Mouse (Mus musculus): ENCODE measurements around the gene Zfp609. TPM values are rescaled to one million over a fixed set of nuclear protein-coding genes. Genes with fewer than 3 reads are reported as not detected.

Gene Zfp609
- polyA plus RNA-seq, 1 experiment from 2014 or later, result 6.2 TPM

DNA sequence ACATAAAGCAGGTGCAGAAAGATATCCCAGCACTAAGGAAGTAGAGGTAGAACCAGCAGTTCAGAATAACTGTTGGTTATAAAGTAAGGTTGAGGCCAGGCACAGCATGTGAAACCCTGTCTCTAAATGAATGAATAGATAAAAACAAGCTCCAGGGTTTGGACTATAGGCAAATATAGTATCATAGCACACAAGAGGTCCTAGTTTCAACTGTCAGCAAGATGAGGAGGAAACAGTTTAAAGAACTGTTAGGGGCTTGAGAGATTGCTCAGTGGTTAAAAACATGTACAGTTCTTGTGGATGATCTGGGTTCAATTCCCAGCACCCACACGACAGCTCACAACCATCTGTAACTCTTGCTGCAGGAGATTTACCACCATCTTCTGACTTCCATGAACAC lies 15.6 kb downstream of the Zfp609 start:
- H3K36me3 ChIP-seq, result no peaks in the 10 kb centered on the region; the same call in 1 of the 2 replicates
- no peak overlapping the region for H3K4me3 ChIP-seq
- ATAC-seq (ENCODE audit: borderline replicate concordance, extremely low read depth, low FRiP score, low TSS enrichment), result no peak
- WGBS, result 88% methylated on average over 1 of the region's 1 CpGs
- H3K9ac ChIP-seq, result no peak overlapping the region
- no peaks in the 10 kb centered on the region for H3K27me3 ChIP-seq
- H3K4me1 ChIP-seq, result 0 out of 2 replicates have a peak, but pooled peaks cover 5% of the 10 kb centered on the region
- no peaks in the 10 kb centered on the region; the same call in 1 of the 2 replicates for H3K9me3 ChIP-seq
- H3K27ac ChIP-seq, result no peak overlapping the region
- no peak overlapping the region for H3K4me2 ChIP-seq

DNA sequence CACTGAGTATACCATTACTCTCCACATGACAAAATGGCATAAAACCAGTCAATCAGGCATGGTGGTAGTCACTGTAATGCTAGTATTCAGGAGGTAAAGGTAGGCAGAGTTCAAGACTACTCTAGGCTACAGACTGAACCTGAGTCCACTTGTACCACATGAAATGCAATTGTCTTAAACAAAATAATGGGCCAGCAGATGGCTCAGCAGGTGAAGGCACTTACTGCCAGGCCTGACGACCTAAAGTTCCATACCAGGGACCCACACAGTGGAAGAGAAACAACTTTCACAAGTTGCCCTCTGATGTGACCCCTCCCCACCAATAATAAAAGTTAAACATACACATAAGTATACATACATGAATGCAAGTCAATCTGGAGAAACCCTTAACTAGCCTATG lies 19.5 kb downstream of the Zfp609 start:
- no peaks in the 10 kb centered on the region for H3K27me3 ChIP-seq
- 67% methylated on average over 1 of the region's 1 CpGs for WGBS
- H3K4me3 ChIP-seq, result no peak overlapping the region
- H3K4me2 ChIP-seq, result no peak overlapping the region
- no peaks in the 10 kb centered on the region for H3K36me3 ChIP-seq
- no peaks in the 10 kb centered on the region for H3K4me1 ChIP-seq
- H3K9me3 ChIP-seq, result no peaks in the 10 kb centered on the region
- no peak overlapping the region for H3K27ac ChIP-seq
- H3K9ac ChIP-seq, result no peak overlapping the region
- ATAC-seq (ENCODE audit: borderline replicate concordance, extremely low read depth, low FRiP score, low TSS enrichment), result no peak

DNA sequence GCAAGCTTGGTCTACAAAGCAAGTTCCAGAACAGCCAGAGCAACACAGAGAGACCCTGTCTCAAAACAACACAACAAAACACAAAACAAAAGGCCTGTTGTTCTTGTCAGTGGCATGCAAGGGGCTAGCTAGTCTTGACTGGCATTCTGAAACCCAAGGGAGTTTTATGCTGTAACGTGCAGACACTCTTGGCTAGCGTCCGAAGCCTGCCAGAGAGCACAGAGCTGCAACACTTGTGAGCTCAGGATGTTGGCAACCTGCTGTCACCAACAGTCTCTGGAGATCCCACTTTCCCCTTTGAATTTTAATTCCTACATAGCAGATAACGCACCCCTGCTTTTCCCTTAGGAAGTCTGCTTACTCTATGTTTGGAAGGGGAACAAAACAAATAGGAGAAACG lies 20.1 kb downstream of the Zfp609 start:
- Histone ChIP-seq H3K4me2 (no peak overlapping the region), H3K27ac (no peak overlapping the region), H3K27me3 (no peaks in the 10 kb centered on the region), H3K9me3 (no peaks in the 10 kb centered on the region), H3K4me1 (no peaks in the 10 kb centered on the region), H3K9ac (no peak overlapping the region), H3K4me3 (no peak overlapping the region), H3K36me3 (no peaks in the 10 kb centered on the region)
- no peak for ATAC-seq (ENCODE audit: borderline replicate concordance, extremely low read depth, low FRiP score, low TSS enrichment)
- 63% methylated on average over 5 of the region's 5 CpGs for WGBS

DNA sequence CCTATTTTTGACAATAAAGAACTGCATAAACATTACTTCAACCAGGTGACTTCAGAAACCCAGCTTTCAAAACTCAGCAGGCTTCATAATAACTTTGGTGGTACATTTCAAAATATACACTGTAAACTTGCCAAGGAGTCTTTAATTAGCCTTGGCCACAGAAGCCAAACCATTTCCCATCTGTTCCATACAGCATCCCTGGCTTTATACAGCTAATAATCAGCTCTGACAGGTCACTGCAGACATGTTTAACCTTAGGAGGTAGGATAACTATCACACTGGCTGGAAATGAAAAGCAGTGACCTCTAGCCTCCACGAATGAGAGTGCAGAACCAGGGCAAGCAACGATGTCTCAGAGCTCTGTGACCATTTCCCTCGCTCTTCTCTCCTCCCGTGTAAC lies 27.6 kb downstream of the Zfp609 start:
- Histone ChIP-seq H3K4me1 (no peaks in the 10 kb centered on the region; the same call in 1 of the 2 replicates), H3K9ac (no peak overlapping the region), H3K4me2 (no peak overlapping the region), H3K27me3 (no peaks in the 10 kb centered on the region), H3K4me3 (no peak overlapping the region), H3K9me3 (no peaks in the 10 kb centered on the region), H3K36me3 (0 out of 2 replicates have a peak, but pooled peaks cover under 1% of the 10 kb centered on the region), H3K27ac (no peak overlapping the region)
- ATAC-seq (ENCODE audit: borderline replicate concordance, extremely low read depth, low FRiP score, low TSS enrichment), result no peak
- WGBS, result 71% methylated on average over 4 of the region's 4 CpGs

DNA sequence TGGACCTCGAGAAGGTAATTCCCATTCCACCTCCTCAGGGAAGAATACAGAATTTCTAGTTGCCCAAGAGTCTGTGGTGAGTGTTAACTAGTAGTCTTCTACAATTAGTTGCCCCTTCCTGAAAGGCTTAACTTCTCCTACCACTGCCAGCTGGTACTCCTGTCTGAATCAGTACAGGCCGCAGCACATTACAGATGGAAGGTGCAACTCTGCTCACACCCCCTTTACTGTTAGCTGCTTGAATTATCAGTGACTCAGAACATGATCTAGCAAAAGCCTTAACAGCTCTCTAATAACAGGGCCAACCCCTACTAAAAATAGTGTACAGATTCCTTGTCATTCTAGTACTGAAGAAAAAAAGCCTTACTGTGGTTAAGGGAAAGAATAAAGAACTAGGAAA lies 31.7 kb downstream of the Zfp609 start:
- H3K9me3 ChIP-seq, result no peaks in the 10 kb centered on the region
- no peak overlapping the region for H3K4me3 ChIP-seq
- ATAC-seq (ENCODE audit: borderline replicate concordance, extremely low read depth, low FRiP score, low TSS enrichment), result no peak
- H3K4me1 ChIP-seq, result peaks cover 17% of the 10 kb centered on the region
- no peaks in the 10 kb centered on the region for H3K27me3 ChIP-seq
- WGBS, result 91% methylated on average over 2 of the region's 2 CpGs
- H3K27ac ChIP-seq, result no peak overlapping the region
- peaks cover 14% of the 10 kb centered on the region; the same call in 1 of the 2 replicates for H3K36me3 ChIP-seq
- no peak overlapping the region for H3K9ac ChIP-seq
- H3K4me2 ChIP-seq, result no peak overlapping the region

DNA sequence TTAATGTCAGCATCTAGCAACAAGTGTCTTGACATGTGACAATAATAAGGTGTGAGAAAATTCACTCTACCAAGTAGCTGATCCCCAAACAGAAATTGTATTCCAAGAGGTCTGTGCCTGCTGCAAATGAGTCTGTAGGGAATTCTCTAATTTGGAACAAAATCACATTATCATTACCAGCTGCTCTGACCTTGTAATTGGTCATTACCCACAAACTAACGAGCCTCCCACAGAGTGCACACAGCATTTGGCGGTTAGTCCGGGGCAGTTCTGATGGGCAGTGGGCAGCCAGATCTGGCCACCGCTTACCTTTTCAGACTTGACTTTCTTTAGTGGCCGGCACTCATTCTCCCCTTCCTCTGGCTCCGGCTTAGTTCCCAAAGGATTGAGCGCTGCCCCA lies 33.1 kb downstream of the Zfp609 start:
- Histone ChIP-seq H3K27ac (no peak overlapping the region), H3K9ac (no peak overlapping the region), H3K36me3 (peaks cover 14% of the 10 kb centered on the region; the same call in 1 of the 2 replicates), H3K27me3 (no peaks in the 10 kb centered on the region), H3K9me3 (no peaks in the 10 kb centered on the region), H3K4me1 (peaks cover 20% of the 10 kb centered on the region), H3K4me2 (no peak overlapping the region), H3K4me3 (no peak overlapping the region)
- 86% methylated on average over 7 of the region's 7 CpGs for WGBS
- no peak for ATAC-seq (ENCODE audit: borderline replicate concordance, extremely low read depth, low FRiP score, low TSS enrichment)

DNA sequence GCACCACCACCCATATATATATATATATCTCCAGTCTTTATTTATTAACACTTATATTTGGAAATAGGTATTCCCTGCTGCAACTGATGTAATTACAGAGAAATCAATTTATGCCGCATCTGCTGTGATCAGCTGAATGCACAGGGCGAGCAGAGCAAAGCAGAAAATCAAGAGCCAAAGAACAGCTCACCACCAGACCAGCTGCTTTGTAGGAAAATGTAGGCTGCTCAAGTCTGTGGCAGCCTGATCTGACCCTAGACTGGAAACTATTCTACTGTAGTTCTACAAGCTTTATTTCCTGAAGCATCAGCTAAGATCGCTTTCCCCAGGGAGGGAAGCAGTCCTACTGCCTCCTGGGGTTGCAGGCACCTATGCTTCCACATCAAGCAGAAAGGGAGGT lies 33.9 kb downstream of the Zfp609 start:
- no peak overlapping the region for H3K4me2 ChIP-seq
- no peak overlapping the region for H3K9ac ChIP-seq
- peaks cover 14% of the 10 kb centered on the region; the same call in 1 of the 2 replicates for H3K36me3 ChIP-seq
- peaks cover 22% of the 10 kb centered on the region for H3K4me1 ChIP-seq
- no peak overlapping the region for H3K27ac ChIP-seq
- no peaks in the 10 kb centered on the region for H3K9me3 ChIP-seq
- ATAC-seq (ENCODE audit: borderline replicate concordance, extremely low read depth, low FRiP score, low TSS enrichment), result no peak
- H3K4me3 ChIP-seq, result no peak overlapping the region
- H3K27me3 ChIP-seq, result no peaks in the 10 kb centered on the region
- WGBS, result 87% methylated on average over 3 of the region's 3 CpGs

DNA sequence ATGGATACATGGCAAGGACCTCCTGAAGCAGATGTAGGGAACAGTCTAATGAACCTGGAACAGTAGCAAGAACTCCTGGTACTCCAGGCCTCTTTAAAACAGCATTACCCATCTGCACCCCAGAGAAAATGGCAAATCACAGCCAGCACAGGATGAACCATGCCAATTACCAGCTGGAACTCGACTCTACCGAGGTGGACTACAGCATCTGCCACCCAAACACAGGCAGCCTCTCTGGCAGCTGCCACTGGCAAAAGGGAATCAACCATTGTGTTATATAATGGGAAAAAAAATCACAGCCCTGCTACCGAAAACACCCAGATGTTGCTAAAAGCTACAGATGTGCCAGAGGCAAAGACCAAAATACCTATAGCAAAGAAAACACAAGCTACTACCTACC lies 34.3 kb downstream of the Zfp609 start:
- WGBS, result 72% methylated on average over 3 of the region's 3 CpGs
- H3K36me3 ChIP-seq, result peaks cover 14% of the 10 kb centered on the region; the same call in 1 of the 2 replicates
- H3K4me1 ChIP-seq, result peaks cover 22% of the 10 kb centered on the region
- H3K27me3 ChIP-seq, result no peaks in the 10 kb centered on the region
- no peak overlapping the region for H3K9ac ChIP-seq
- H3K9me3 ChIP-seq, result no peaks in the 10 kb centered on the region
- no peak overlapping the region for H3K27ac ChIP-seq
- H3K4me3 ChIP-seq, result no peak overlapping the region
- no peak overlapping the region for H3K4me2 ChIP-seq
- ATAC-seq (ENCODE audit: borderline replicate concordance, extremely low read depth, low FRiP score, low TSS enrichment), result no peak

DNA sequence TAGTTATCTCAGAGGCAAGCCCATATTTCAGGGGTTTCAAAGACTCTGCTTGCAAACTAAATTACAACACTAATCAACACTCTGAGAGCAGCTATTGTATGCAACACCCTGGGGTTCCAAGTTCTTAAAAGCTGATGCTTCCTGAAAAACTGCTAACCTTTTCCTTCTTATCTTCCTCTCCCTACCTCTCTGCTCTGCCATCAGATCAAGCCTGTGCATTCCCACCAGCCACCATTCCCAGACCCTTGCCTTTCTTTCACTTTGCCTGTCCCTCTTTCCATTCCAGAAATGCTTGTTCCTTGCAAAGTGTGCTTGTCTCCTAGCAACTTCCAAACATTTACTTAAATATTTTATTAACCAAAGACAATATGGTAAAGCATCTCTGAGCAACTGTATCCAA lies 35.5 kb downstream of the Zfp609 start:
- H3K4me2 ChIP-seq, result no peak overlapping the region

DNA sequence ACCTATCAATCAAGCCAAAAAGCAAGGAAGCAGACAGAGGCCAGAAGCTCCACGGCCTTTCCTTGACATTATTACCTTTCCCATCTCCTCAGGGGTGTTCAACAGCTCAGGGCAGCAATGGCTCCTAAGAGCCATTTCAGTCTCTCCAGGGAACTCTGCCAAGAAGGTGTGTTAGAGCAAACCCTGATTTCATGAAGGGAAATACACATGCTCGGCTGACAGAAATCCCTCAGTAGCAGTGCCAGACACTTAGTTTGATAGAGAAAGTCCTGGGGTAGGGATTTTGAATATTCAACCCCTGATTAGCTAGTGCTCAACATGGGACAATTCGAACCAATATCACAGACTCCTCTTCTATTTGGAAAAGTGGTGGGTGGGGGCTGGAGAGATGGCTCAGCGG lies 36.3 kb downstream of the Zfp609 start:
- Histone ChIP-seq H3K27me3 (no peaks in the 10 kb centered on the region), H3K4me3 (no peak overlapping the region), H3K4me2 (no peak overlapping the region), H3K9me3 (no peaks in the 10 kb centered on the region), H3K36me3 (peaks cover 14% of the 10 kb centered on the region; the same call in 1 of the 2 replicates), H3K4me1 (peaks cover 36% of the 10 kb centered on the region), H3K9ac (no peak overlapping the region), H3K27ac (no peak overlapping the region)
- ATAC-seq (ENCODE audit: borderline replicate concordance, extremely low read depth, low FRiP score, low TSS enrichment), result no peak
- WGBS, result 51% methylated on average over 4 of the region's 4 CpGs

More for the DNA sequence above, 35.5 kb downstream of the Zfp609 start:
- H3K9ac ChIP-seq, result no peak overlapping the region
- no peaks in the 10 kb centered on the region for H3K27me3 ChIP-seq
- ATAC-seq (ENCODE audit: borderline replicate concordance, extremely low read depth, low FRiP score, low TSS enrichment), result no peak
- H3K27ac ChIP-seq, result no peak overlapping the region
- H3K9me3 ChIP-seq, result no peaks in the 10 kb centered on the region
- no peak overlapping the region for H3K4me3 ChIP-seq
- peaks cover 32% of the 10 kb centered on the region for H3K4me1 ChIP-seq
- H3K36me3 ChIP-seq, result peaks cover 14% of the 10 kb centered on the region; the same call in 1 of the 2 replicates

DNA sequence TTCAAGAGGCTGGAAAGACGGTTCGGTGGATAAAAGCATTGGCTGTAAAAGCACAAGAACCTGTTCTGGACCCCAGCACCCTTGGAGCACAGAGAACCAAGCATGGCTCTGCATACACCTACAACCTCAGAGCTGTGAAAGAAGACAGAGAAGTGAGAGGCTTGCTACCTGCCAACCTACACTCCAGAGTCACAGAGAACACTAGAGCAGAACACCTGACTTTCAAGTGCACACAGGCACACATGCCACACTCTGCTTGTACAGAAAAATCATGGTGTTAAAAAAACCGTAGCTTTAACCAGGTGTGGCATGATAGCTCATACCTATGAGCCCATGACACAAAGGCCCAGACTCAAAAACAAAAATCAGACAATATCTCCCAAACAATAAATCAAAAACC lies 37.6 kb downstream of the Zfp609 start:
- no peak overlapping the region for H3K9ac ChIP-seq
- peaks cover 13% of the 10 kb centered on the region; the same call in 1 of the 2 replicates for H3K36me3 ChIP-seq
- ATAC-seq (ENCODE audit: borderline replicate concordance, extremely low read depth, low FRiP score, low TSS enrichment), result no peak
- H3K4me3 ChIP-seq, result no peak overlapping the region
- H3K4me1 ChIP-seq, result peaks cover 38% of the 10 kb centered on the region
- H3K27me3 ChIP-seq, result no peaks in the 10 kb centered on the region
- H3K4me2 ChIP-seq, result no peak overlapping the region
- 84% methylated on average over 3 of the region's 3 CpGs for WGBS
- H3K27ac ChIP-seq, result no peak overlapping the region
- H3K9me3 ChIP-seq, result no peaks in the 10 kb centered on the region

DNA sequence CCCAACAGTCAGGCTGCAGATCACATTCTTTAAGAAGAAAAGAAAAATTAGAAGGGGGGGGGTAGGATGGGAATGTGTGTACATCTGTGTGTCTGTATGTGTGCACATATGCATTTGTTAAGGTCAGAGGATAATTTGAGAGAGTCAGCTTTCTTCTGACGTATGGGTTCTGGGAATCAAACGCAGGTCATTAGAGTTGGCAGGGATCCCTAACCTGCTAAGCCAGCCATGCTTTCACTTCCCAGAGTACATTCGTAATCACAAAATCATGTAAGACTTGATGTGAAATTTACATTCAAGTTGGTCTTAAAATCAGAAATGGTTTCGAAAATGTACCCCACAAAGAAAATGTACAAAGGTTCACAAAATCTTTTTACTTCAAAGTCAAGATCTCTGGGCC lies 38.8 kb downstream of the Zfp609 start:
- H3K4me1 ChIP-seq, result peaks cover 38% of the 10 kb centered on the region
- no peak overlapping the region for H3K9ac ChIP-seq
- H3K4me2 ChIP-seq, result no peak overlapping the region
- no peak overlapping the region for H3K4me3 ChIP-seq
- 61% methylated on average over 4 of the region's 4 CpGs for WGBS
- H3K27me3 ChIP-seq, result no peaks in the 10 kb centered on the region
- no peak for ATAC-seq (ENCODE audit: borderline replicate concordance, extremely low read depth, low FRiP score, low TSS enrichment)
- H3K36me3 ChIP-seq, result peaks cover under 1% of the 10 kb centered on the region; the same call in 1 of the 2 replicates
- no peaks in the 10 kb centered on the region for H3K9me3 ChIP-seq
- H3K27ac ChIP-seq, result no peak overlapping the region

DNA sequence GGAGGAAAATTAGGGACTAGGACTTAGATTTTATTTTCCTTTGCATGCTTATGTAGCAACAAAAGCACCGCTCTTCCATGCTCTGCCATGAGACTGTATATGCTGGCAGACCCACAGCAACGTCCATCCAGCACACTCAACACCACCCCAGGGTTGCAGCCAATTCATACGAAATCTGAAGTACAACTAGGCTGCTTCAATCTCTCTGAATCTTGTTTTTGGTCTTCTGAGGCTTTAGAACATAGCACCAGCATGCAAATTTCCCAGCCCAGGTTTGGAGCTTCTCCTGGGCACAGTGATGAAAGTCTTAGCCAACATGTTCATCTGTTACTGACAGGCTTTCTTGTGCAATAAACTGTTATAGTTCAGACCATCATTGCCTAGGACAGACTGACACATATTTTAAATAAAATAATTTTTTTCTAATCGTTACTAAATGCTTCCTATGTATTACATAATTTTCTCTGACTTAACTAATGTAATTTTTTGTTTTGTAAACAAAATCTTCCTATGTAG lies 39.5 kb downstream of the Zfp609 start:
- 50% methylated on average over 4 of the region's 4 CpGs for WGBS
- H3K4me3 ChIP-seq, result no peak overlapping the region
- no peak for ATAC-seq (ENCODE audit: borderline replicate concordance, extremely low read depth, low FRiP score, low TSS enrichment)
- no peaks in the 10 kb centered on the region for H3K27me3 ChIP-seq
- H3K27ac ChIP-seq, result peak overlapping the region; percentile 22
- no peaks in the 10 kb centered on the region for H3K36me3 ChIP-seq
- no peak overlapping the region for H3K9ac ChIP-seq
- H3K9me3 ChIP-seq, result no peaks in the 10 kb centered on the region
- H3K4me1 ChIP-seq, result peaks cover 38% of the 10 kb centered on the region
- H3K4me2 ChIP-seq, result no peak overlapping the region
